Mouse (Mus musculus) kidney, postnatal 0 days (tissue): Measurements from ENCODE around the gene Tiam1. TPM values are rescaled to one million over a fixed set of nuclear protein-coding genes. Genes with fewer than 3 reads are reported as not detected.
A peak's percentile ranks its signal among the peaks of the same experiment; 100 is the strongest.

ENCODE experiments used
- ATAC-seq: fragments of 200-750 bp; cut with Nextera tagmentation; replicated peaks from 2 replicates; pipeline ENCODE4 v1.8.0; 2017; ENCODE audit warnings: low read depth, moderate number of reproducible peaks, moderate TSS enrichment, moderate library complexity; ENCODE audit not compliant: low FRiP score
- DNase-seq: peaks from one replicate; pipeline ENCODE4 v3.0.0-alpha.2; 2016; ENCODE audit warnings: low spot score
- H3K27ac ChIP-seq: fragments of 300-500 bp; sonication (generic); 2 replicates; pipeline ENCODE4 v1.5.1; 2014; ENCODE audit warnings: mild to moderate bottlenecking
- H3K27me3 ChIP-seq: fragments of 300-500 bp; sonication (generic); 2 replicates; pipeline ENCODE4 v1.6.1; 2014; ENCODE audit warnings: low read length, mixed read lengths; ENCODE audit not compliant: insufficient read depth
- H3K36me3 ChIP-seq: fragments of 300-500 bp; sonication (generic); 2 replicates; pipeline ENCODE4 v1.6.1; 2014; ENCODE audit warnings: low read length, mixed read lengths; ENCODE audit not compliant: insufficient read depth
- H3K4me1 ChIP-seq: fragments of 300-500 bp; sonication (generic); replicated peaks from 2 replicates; pipeline ENCODE4 v1.6.1; 2014; ENCODE audit warnings: antibody characterized with exemption, low read length, mixed read lengths; ENCODE audit not compliant: insufficient read depth
- H3K4me2 ChIP-seq: fragments of 300-500 bp; sonication (generic); 2 replicates; pipeline ENCODE4 v1.6.1; 2014; ENCODE audit warnings: mild to moderate bottlenecking, low read length, moderate library complexity, mixed read lengths
- H3K4me3 ChIP-seq: fragments of 300-500 bp; sonication (generic); replicated peaks from 2 replicates; pipeline ENCODE4 v1.5.1; 2014; ENCODE audit warnings: low read depth, low read length
- H3K9ac ChIP-seq: fragments of 300-500 bp; sonication (generic); 2 replicates; pipeline ENCODE4 v1.6.1; 2014; ENCODE audit warnings: low read depth, low read length
- H3K9me3 ChIP-seq: fragments of 300-500 bp; sonication (generic); replicated peaks from 2 replicates; pipeline ENCODE4 v1.6.1; 2016; ENCODE audit warnings: low read length, inconsistent platforms, mixed read lengths
- CTCF ChIP-seq: IDR thresholded peaks from 2 replicates; pipeline ENCODE4 v1.5.1; 2016; ENCODE audit warnings: antibody characterized with exemption, low read depth, mild to moderate bottlenecking, moderate library complexity
- WGBS: fragments of 180-500 bp; shearing (Covaris S2); extraction: QIAGEN DNeasy Blood & Tissue Kit; methylation state at CpG from one replicate; pipeline ENCODE4 v1.1.7; 2014; 5-methylcytosine and 5-hydroxymethylcytosine counted together
- polyA plus RNA-seq: library from polyadenylated mRNA; unstranded; fragments of >200 nt; fragmentation: Nextera tagmentation; extraction: Ambion mirVana; gene quantifications from 2 replicates; pipeline ENCODE4 v1.2.1, GENCODE M21; 2015

Tiam1 gene
- polyA plus RNA-seq, 1 experiment from 2014 or later, result 11.5 TPM

- Histone ChIP-seq H3K27me3 (no peaks in the 10 kb centered on the region), H3K4me3 (no peak overlapping the region), H3K27ac (peak overlapping the region; percentile 64), H3K9ac (no peak overlapping the region), H3K36me3 (no peaks in the 10 kb centered on the region), H3K9me3 (no peaks in the 10 kb centered on the region), H3K4me1 (peaks cover 4% of the 10 kb centered on the region; the same call in 1 of the 2 replicates), H3K4me2 (no peak overlapping the region)
- WGBS, result 78% methylated on average over 1 of the region's 1 CpGs
- ATAC-seq (no peak), DNase-seq (no peak)
- no peak for TF ChIP-seq CTCF
These were observed 189.5 kb downstream of the Tiam1 start for GRCm38 (mm10) chr16:89954114-89954513.

- H3K27ac ChIP-seq, result no peak overlapping the region
- no peaks in the 10 kb centered on the region for H3K9me3 ChIP-seq
- H3K9ac ChIP-seq, result no peak overlapping the region
- no peak for DNase-seq
- no peaks in the 10 kb centered on the region for H3K36me3 ChIP-seq
- no peak overlapping the region for H3K4me2 ChIP-seq
- no peak overlapping the region for H3K4me3 ChIP-seq
- no peak for TF ChIP-seq CTCF
- 84% methylated on average over 5 of the region's 5 CpGs for WGBS
- no peaks in the 10 kb centered on the region for H3K27me3 ChIP-seq
- H3K4me1 ChIP-seq, result no peaks in the 10 kb centered on the region
- no peak for ATAC-seq
These were observed 190.7 kb downstream of the Tiam1 start for GRCm38 (mm10) chr16:89952821-89953220.

GRCm38 (mm10) chr16:89950754-89951153 is 192.8 kb downstream of the Tiam1 start:
- ATAC-seq (no peak), DNase-seq (no peak)
- H3K27ac ChIP-seq, result no peak overlapping the region
- H3K4me1 ChIP-seq, result no peaks in the 10 kb centered on the region
- WGBS, result 59% methylated on average over 8 of the region's 8 CpGs
- H3K27me3 ChIP-seq, result no peaks in the 10 kb centered on the region
- no peak overlapping the region for H3K4me3 ChIP-seq
- no peaks in the 10 kb centered on the region for H3K36me3 ChIP-seq
- H3K9ac ChIP-seq, result no peak overlapping the region
- no peak for TF ChIP-seq CTCF
- H3K9me3 ChIP-seq, result no peaks in the 10 kb centered on the region
- H3K4me2 ChIP-seq, result no peak overlapping the region

GRCm38 (mm10) chr16:89950251-89950650 is 193.3 kb downstream of the Tiam1 start:
- Histone ChIP-seq H3K27ac (no peak overlapping the region), H3K4me1 (no peaks in the 10 kb centered on the region), H3K9ac (no peak overlapping the region), H3K9me3 (no peaks in the 10 kb centered on the region), H3K27me3 (no peaks in the 10 kb centered on the region), H3K4me3 (no peak overlapping the region), H3K36me3 (no peaks in the 10 kb centered on the region), H3K4me2 (no peak overlapping the region)
- 77% methylated on average over 6 of the region's 6 CpGs for WGBS
- TF ChIP-seq CTCF, result no peak
- ATAC-seq (no peak), DNase-seq (no peak)

GRCm38 (mm10) chr16:89948040-89948439 is 195.5 kb downstream of the Tiam1 start:
- Histone ChIP-seq H3K9me3 (no peaks in the 10 kb centered on the region), H3K36me3 (no peaks in the 10 kb centered on the region), H3K27me3 (no peaks in the 10 kb centered on the region), H3K4me3 (no peak overlapping the region), H3K4me2 (no peak overlapping the region), H3K9ac (no peak overlapping the region), H3K4me1 (no peaks in the 10 kb centered on the region), H3K27ac (no peak overlapping the region)
- no peak for TF ChIP-seq CTCF
- WGBS, result 100% methylated on average over 1 of the region's 1 CpGs
- ATAC-seq (no peak), DNase-seq (no peak)

- no peak overlapping the region for H3K27ac ChIP-seq
- no peaks in the 10 kb centered on the region for H3K27me3 ChIP-seq
- WGBS, result 92% methylated on average over 11 of the region's 11 CpGs
- no peak for ATAC-seq
- no peaks in the 10 kb centered on the region for H3K9me3 ChIP-seq
- no peak overlapping the region for H3K4me2 ChIP-seq
- DNase-seq, result no peak
- H3K9ac ChIP-seq, result no peak overlapping the region
- H3K4me3 ChIP-seq, result no peak overlapping the region
- H3K4me1 ChIP-seq, result no peaks in the 10 kb centered on the region
- TF ChIP-seq CTCF, result no peak
- H3K36me3 ChIP-seq, result no peaks in the 10 kb centered on the region
These were observed 196.8 kb downstream of the Tiam1 start for GRCm38 (mm10) chr16:89946816-89947215.

GRCm38 (mm10) chr16:89944604-89945283 is 198.8 kb downstream of the Tiam1 start:
- Histone ChIP-seq H3K4me2 (no peak overlapping the region), H3K9me3 (0 out of 2 replicates have a peak, but pooled peaks cover 8% of the 10 kb centered on the region), H3K27me3 (no peaks in the 10 kb centered on the region), H3K36me3 (no peaks in the 10 kb centered on the region), H3K27ac (no peak overlapping the region), H3K9ac (no peak overlapping the region), H3K4me1 (no peaks in the 10 kb centered on the region), H3K4me3 (no peak overlapping the region)
- ATAC-seq (no peak), DNase-seq (peak; percentile 50)
- WGBS, result 31% methylated on average over 19 of the region's 19 CpGs
- no peak for TF ChIP-seq CTCF
